Mouse (Mus musculus): ENCODE data around the gene Gm20388.

GRCm38 (mm10) chr8:120471752-120472151, 561.1 kb downstream of the Gm20388 start:
- no peak for TF ChIP-seq POLR2A (IDR thresholded peaks at IDR 0.05; ENCODE audit: borderline replicate concordance, control insufficient read depth, low read depth, low read length)
- TF ChIP-seq CTCF (IDR thresholded peaks at IDR 0.05; ENCODE audit: control insufficient read depth, insufficient read depth, low read length), result no peak

Data from bone marrow, adult 2 months (tissue).